Mouse (Mus musculus) heart, embryonic 14.5 days (tissue): ENCODE results near the gene Dcaf15. TPM values are rescaled to one million over a fixed set of nuclear protein-coding genes. Genes with fewer than 3 reads are reported as not detected.

Experiments
- ATAC-seq: fragments of 200-750 bp; cut with Nextera tagmentation; 2 replicates; pipeline ENCODE4 v1.8.0; 2017; ENCODE audit warnings: low read depth, moderate TSS enrichment; ENCODE audit not compliant: insufficient number of reproducible peaks, insufficient read depth, low FRiP score
- H3K27ac ChIP-seq, 2 experiments: fragments of 200-500 bp in 1 of 2; fragments of 300-500 bp in 1 of 2; sonication (generic) in 1 of 2; replicated peaks in 1 of 2; 2 replicates each; pipeline ENCODE4 v1.5.1; 2012 to 2014; ENCODE audit warnings: low read depth in 2 of 2, low read length in 2 of 2, control low read depth in 1 of 2, mild to moderate bottlenecking in 1 of 2, mixed read lengths in 1 of 2; ENCODE audit not compliant: control insufficient read depth in 1 of 2, insufficient read depth in 1 of 2
- H3K27me3 ChIP-seq: fragments of 300-500 bp; sonication (generic); 2 replicates; pipeline ENCODE4 v1.6.1; 2014; ENCODE audit warnings: mild to moderate bottlenecking, low read length, control low read depth; ENCODE audit not compliant: control insufficient read depth, insufficient read depth
- H3K36me3 ChIP-seq: fragments of 300-500 bp; sonication (generic); 2 replicates; pipeline ENCODE4 v1.6.1; 2014; ENCODE audit warnings: mild to moderate bottlenecking, control low read depth, low read length, mixed read lengths; ENCODE audit not compliant: control insufficient read depth, insufficient read depth
- H3K4me1 ChIP-seq, 2 experiments: fragments of 200-500 bp in 1 of 2; fragments of 300-500 bp in 1 of 2; sonication (generic) in 1 of 2; 2 replicates each; pipeline ENCODE4 v1.6.1; 2012 to 2014; ENCODE audit warnings: low read length in 2 of 2, control low read depth in 1 of 2, mixed read lengths in 1 of 2; ENCODE audit not compliant: control insufficient read depth in 2 of 2, insufficient read depth in 2 of 2
- H3K4me2 ChIP-seq: fragments of 300-500 bp; sonication (generic); 2 replicates; pipeline ENCODE4 v1.6.1; 2014; ENCODE audit warnings: mild to moderate bottlenecking, low read length
- H3K4me3 ChIP-seq, 2 experiments: fragments of 200-500 bp in 1 of 2; fragments of 300-500 bp in 1 of 2; sonication (generic) in 1 of 2; 2 replicates each; pipeline ENCODE4 v1.5.1; 2012 to 2014; ENCODE audit warnings: low read length in 2 of 2, mild to moderate bottlenecking in 2 of 2, control low read depth in 1 of 2, low read depth in 1 of 2, moderate library complexity in 1 of 2; ENCODE audit not compliant: control insufficient read depth in 1 of 2, insufficient read depth in 1 of 2
- H3K9ac ChIP-seq: fragments of 300-500 bp; sonication (generic); 2 replicates; pipeline ENCODE4 v1.6.1; 2014; ENCODE audit warnings: mild to moderate bottlenecking, low read length
- H3K9me3 ChIP-seq: fragments of 300-500 bp; sonication (generic); 2 replicates; pipeline ENCODE4 v1.6.1; 2016; ENCODE audit warnings: low read length, control low read depth; ENCODE audit not compliant: control insufficient read depth
- WGBS: fragments of 180-500 bp; shearing (Covaris S2); extraction: QIAGEN DNeasy Blood & Tissue Kit; methylation state at CpG from one replicate; pipeline ENCODE4 v1.1.7; 2014; 5-methylcytosine and 5-hydroxymethylcytosine counted together
- polyA plus RNA-seq: library from polyadenylated mRNA; unstranded; fragments of >200 nt; fragmentation: Nextera tagmentation; extraction: Ambion mirVana; gene quantifications from 2 replicates; pipeline ENCODE4 v1.2.1, GENCODE M21; 2014

The Dcaf15 gene
- polyA plus RNA-seq, 1 experiment from 2014 or later, result 6.4 TPM

DNA sequence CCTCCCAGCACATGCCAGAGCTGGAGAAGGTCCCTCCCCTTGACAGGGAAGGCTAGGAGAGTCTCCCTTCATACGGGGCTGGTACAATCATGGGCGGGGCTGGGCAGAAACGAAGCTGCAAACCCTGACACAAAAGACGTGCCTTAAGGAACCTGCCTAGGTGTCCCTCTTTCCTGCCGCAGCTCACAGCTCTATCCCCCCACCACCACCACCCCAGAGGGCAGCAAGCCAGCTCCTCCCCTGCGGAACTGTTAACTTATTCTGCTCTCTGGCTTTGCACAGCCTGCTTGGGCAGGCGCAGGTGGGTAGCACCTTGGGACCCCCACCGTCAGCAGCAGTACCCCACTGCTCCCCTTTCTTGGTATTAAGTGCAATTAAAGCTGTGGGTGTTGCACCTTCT is 8.5 kb downstream of the Dcaf15 start:
- Histone ChIP-seq H3K9me3 (no peaks in the 10 kb centered on the region), H3K9ac (no peak overlapping the region), H3K27ac (no peak overlapping the region), H3K4me2 (no peak overlapping the region), H3K36me3 (peaks cover 92% of the 10 kb centered on the region), H3K27me3 (no peaks in the 10 kb centered on the region), H3K4me1 (no peaks in the 10 kb centered on the region), H3K4me3 (no peak overlapping the region)
- 77% methylated on average over 8 of the region's 8 CpGs for WGBS
- no peak for ATAC-seq

DNA sequence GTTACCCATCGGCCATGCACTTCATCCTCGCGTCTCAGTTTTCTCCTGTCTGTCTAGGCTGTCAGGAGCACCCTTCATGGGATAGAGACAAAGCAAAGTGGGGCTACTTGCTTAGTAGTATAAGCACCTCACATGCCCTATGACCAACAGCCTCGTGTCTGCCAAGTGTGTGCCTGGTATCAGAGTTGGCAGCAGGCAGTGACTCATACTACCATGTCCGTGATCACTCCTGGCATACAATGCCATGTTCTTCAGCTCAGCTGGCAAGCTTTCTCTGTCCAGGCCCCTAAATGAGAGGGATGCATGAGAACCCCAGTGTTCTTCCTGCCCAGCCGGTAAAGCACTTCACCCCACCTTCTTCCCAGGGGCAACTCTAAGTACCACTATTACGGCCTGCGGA is 14.0 kb downstream of the Dcaf15 start:
- Histone ChIP-seq H3K27me3 (no peaks in the 10 kb centered on the region), H3K27ac (no peak overlapping the region), H3K4me2 (no peak overlapping the region), H3K9me3 (no peaks in the 10 kb centered on the region), H3K4me1 (no peaks in the 10 kb centered on the region), H3K36me3 (peaks cover 86% of the 10 kb centered on the region), H3K4me3 (no peak overlapping the region), H3K9ac (no peak overlapping the region)
- ATAC-seq, result no peak
- 90% methylated on average over 8 of the region's 8 CpGs for WGBS

DNA sequence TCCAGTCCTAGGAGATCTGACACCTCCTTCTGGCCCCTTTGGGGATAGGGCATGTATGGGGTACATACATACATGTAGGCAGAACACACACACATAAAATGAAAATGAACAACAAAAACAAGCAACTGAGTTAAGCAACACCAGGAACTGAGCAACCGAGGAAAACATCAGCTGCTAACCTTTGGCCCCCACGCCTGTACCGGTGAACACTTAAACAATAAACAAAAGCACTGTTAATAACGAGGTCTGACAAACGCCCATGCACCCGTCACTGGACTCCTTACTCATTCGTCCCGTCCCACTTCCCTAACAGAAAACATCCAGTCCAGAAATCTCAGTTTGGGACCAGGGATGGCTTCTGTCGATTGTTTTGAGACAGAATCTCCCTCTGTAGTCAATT is 15.3 kb downstream of the Dcaf15 start:
- no peak overlapping the region for H3K4me2 ChIP-seq
- no peak overlapping the region for H3K27ac ChIP-seq
- no peak overlapping the region for H3K9ac ChIP-seq
- H3K27me3 ChIP-seq, result no peaks in the 10 kb centered on the region
- no peaks in the 10 kb centered on the region for H3K4me1 ChIP-seq
- H3K4me3 ChIP-seq, result no peak overlapping the region
- peaks cover 79% of the 10 kb centered on the region for H3K36me3 ChIP-seq
- 85% methylated on average over 9 of the region's 9 CpGs for WGBS
- H3K9me3 ChIP-seq, result no peaks in the 10 kb centered on the region
- no peak for ATAC-seq

DNA sequence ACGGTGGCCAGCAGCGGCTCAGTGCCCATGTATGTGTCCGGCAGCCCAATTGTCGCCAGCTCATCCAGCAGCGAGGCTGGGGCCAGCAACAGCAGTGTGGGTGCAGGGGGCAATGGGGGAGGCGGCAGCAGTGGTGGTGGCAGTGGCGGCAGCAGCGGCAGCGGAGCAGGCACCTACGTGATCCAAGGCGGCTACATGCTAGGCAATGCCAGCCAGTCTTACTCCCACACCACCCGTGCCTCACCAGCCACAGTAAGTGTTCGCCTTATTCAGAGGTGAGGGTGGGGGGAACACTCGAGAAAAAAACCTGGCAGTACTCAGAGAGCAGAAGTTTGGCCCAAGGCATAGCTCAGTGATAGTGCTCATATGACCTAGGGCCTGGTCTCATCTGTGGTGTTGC is 16.7 kb downstream of the Dcaf15 start:
- no peak overlapping the region for H3K4me3 ChIP-seq
- no peak overlapping the region for H3K4me2 ChIP-seq
- H3K27ac ChIP-seq, result no peak overlapping the region
- H3K36me3 ChIP-seq, result peaks cover 79% of the 10 kb centered on the region
- no peak for ATAC-seq
- 95% methylated on average over 14 of the region's 14 CpGs for WGBS
- no peak overlapping the region for H3K9ac ChIP-seq
- no peaks in the 10 kb centered on the region for H3K9me3 ChIP-seq
- no peaks in the 10 kb centered on the region for H3K4me1 ChIP-seq
- H3K27me3 ChIP-seq, result no peaks in the 10 kb centered on the region

DNA sequence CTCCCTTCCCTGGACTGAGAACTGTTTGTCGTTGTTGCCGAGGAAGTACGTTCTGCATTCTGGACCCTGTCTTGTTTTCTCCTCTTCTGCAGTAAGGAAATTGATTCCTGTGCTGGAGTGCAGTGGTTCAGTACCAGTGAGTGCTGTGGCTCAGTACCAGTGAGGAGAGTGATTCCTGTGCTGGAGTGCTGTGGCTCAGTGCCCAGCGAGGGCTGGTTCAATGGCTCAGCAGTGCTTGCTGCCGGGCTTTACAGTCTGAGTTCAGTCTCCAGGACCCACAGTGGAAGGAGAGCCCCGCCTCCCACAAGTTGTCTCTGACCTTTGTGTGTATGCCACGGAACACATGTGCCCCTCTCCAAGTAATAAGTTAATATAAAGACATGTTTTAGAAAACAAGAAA is 17.4 kb downstream of the Dcaf15 start:
- Histone ChIP-seq H3K4me3 (no peak overlapping the region), H3K4me2 (no peak overlapping the region), H3K9me3 (no peaks in the 10 kb centered on the region), H3K4me1 (no peaks in the 10 kb centered on the region), H3K36me3 (peaks cover 79% of the 10 kb centered on the region), H3K9ac (no peak overlapping the region), H3K27ac (no peak overlapping the region), H3K27me3 (no peaks in the 10 kb centered on the region)
- WGBS, result 93% methylated on average over 7 of the region's 7 CpGs
- ATAC-seq, result no peak

DNA sequence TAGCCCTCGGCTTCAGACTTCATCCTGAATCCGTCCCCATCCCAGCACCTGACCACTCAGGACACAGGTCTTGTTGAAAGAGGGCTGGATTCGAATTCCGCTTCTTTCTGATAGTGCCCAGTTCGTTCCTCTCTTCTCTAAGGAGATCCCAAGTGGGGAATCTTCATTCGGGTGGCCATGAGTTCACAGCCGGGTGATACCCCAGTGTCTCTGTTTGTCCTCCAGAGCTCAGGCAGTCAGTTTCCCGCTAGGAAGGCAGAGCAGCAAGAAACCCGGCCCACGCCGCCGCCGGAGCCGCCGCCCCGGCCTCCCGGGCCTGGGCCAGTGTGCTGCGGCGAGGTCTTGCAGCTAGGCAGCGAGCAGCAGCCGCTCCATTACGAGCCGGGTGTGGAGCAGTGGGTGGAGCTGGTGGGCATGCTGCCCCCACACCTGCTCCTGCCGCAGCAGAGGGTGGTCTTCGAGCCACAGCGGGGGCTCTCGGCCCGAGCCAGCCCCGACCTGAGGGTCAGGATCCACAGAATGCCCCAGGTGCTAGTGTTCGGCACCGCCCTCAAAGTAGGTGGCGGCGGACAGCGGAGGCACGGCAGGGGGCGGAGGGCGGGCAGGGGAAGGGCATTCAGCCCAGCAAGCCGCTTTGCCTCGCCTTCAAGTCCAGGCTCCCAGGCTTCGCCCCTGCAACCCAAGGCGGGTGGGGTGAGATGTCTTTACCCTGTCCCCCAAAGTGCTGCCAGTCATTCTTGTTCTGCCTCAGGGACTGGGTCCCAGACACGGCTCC is 20.0 kb downstream of the Dcaf15 start:
- H3K27ac ChIP-seq, result no peak overlapping the region
- 55% methylated on average over 42 of the region's 42 CpGs for WGBS
- H3K36me3 ChIP-seq, result peaks cover 83% of the 10 kb centered on the region

DNA sequence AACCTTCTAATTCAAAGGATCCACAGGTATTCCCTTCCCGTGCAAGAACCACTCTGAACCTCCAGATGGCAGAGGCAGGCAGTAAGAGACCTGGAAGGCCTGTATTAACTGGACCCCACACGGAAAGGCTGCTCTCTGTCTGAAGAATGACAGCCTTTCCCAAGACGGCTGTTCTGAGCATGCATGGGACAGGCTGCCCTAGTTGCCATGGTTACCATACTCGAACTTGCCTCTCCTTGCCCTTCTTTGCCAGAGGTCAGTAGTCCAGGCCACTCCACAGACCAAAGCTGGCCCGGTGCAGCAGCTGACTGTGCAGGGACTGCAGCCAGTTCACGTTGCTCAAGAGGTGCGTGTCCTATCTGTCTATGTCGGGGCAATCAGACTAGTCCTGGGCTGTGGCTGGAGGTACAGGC is 20.7 kb downstream of the Dcaf15 start:
- ATAC-seq, result no peak
- Histone ChIP-seq H3K27me3 (no peaks in the 10 kb centered on the region), H3K4me2 (no peak overlapping the region), H3K36me3 (peaks cover 81% of the 10 kb centered on the region), H3K9ac (no peak overlapping the region), H3K4me3 (no peak overlapping the region), H3K9me3 (no peaks in the 10 kb centered on the region), H3K4me1 (peaks cover 5 to 6% of the 10 kb centered on the region in 2 experiments), H3K27ac (no peak overlapping the region)
- 44% methylated on average over 8 of the region's 8 CpGs for WGBS

More for the DNA sequence above, 20.0 kb downstream of the Dcaf15 start:
- Histone ChIP-seq H3K4me3 (no peak overlapping the region), H3K9ac (no peak overlapping the region), H3K9me3 (no peaks in the 10 kb centered on the region), H3K4me2 (peak overlapping the region; percentile 32), H3K27me3 (no peaks in the 10 kb centered on the region), H3K4me1 (no peaks in the 10 kb centered on the region; a peak in 1 of 4 replicates)
- no peak for ATAC-seq

DNA sequence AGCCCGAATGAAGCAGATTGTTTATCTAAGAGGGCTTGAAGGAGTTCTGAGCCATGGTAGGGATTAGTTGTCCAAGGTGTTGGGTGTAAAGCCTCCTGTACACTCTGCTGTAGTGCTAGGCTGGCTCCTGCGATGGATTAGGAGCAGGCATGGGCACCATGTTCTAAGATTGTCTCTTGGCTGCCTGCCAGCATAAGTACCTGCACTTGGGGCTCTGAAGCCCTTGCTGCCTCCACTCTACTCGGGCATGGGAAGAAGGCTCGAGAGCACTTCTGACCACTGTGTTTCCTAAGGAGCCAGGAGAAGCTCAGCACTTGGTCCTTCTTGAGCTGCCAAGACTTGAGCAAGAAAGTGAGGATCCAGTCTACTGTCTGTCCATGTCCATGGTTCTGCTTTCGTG is 25.4 kb downstream of the Dcaf15 start:
- Histone ChIP-seq H3K9me3 (no peaks in the 10 kb centered on the region), H3K9ac (no peak overlapping the region), H3K36me3 (peaks cover 73% of the 10 kb centered on the region), H3K4me3 (no peak overlapping the region), H3K4me2 (no peak overlapping the region), H3K27ac (no peak overlapping the region), H3K4me1 (peaks cover 6 to 9% of the 10 kb centered on the region in 2 experiments), H3K27me3 (no peaks in the 10 kb centered on the region)
- ATAC-seq, result no peak
- WGBS, result 48% methylated on average over 5 of the region's 5 CpGs
